Mouse (Mus musculus) megakaryocyte-erythroid progenitor cell, adult 5-6 weeks (primary cell): ENCODE measurements around the gene Plch2. TPM values are rescaled to one million over a fixed set of nuclear protein-coding genes. Genes with fewer than 3 reads are reported as not detected.
A peak's percentile ranks its signal among the peaks of the same experiment; 100 is the strongest.

Experiments used
- ATAC-seq: replicated peaks from 2 replicates; pipeline ENCODE4 v1.8.0; 2016; ENCODE audit warnings: mild to moderate bottlenecking, inconsistent platforms; ENCODE audit not compliant: severe bottlenecking, poor library complexity, low FRiP score, low TSS enrichment
- total RNA-seq, 2 experiments: library from RNA; stranded (forward) in 1 of 2; stranded (reverse) in 1 of 2; fragments of 200-1000, 215-1000 nt in 1 of 2; fragments of >200 nt in 1 of 2; fragmentation: Nextera tagmentation in 1 of 2; gene quantifications; 2 replicates each; pipeline ENCODE4 v1.2.3; 2014 to 2017

Plch2 gene
- total RNA-seq, 2 experiments from 2014 or later = 0.33 TPM; not detected in 1

DNA sequence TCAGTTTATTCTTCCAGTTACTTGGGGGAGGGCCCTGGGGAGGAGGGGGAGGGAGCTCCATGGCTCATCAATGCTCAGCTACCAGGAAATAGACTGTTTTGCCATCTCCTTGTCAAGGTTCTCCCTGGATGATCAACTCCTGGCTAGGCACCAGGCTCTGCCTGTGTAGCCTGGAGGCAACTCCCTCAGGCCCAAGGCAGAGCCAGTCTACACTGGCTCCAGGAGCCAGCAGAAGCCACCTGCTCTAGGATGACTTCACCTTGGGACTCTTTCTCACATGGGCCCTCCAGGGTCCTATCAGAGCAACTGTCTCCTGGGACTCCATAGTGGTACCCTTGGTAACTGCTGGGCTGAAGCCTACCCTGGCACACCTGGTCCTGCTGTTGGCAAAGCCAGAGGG, 48.5 kb downstream of the Plch2 start:
- no peak for ATAC-seq

DNA sequence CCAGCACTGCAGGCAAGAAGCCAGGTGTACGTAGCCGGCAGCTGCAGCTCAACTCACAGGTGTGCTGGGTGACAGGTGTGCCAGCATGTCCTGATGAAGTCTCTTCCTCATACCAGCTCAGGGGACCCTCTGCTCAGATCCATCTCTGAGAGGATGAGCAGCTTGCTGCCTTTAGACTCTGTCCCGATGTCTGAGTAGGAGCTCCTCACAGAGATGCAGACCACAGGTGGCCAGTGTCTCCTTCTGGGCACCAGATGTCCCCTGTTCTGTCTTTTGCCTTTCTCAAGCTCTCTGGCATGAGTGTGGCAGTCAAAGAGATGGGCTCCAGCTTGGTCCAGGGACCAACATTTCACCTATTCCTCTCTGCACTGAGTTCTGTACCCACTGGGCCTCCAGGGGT, 48.9 kb downstream of the Plch2 start:
- no peak for ATAC-seq

DNA sequence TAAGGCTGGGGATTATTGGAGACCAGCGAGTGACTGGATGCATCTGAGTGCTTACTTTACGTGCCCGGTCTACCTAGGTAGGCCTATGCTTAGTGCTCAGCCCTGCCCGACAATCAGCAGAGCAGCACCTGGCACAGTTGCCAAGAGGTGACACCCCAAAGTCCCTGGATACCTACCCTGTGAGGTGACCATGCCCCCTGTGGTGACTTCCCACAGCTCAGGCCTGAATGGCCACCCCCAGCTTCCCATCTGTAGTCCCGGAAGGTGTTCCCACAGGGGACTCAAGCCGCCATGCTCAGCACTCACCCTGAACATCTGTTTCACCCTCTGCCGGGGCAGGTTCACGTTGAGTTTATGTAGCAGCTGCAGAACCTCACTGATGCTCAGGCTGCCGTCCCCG, 50.3 kb downstream of the Plch2 start:
- ATAC-seq = no peak

DNA sequence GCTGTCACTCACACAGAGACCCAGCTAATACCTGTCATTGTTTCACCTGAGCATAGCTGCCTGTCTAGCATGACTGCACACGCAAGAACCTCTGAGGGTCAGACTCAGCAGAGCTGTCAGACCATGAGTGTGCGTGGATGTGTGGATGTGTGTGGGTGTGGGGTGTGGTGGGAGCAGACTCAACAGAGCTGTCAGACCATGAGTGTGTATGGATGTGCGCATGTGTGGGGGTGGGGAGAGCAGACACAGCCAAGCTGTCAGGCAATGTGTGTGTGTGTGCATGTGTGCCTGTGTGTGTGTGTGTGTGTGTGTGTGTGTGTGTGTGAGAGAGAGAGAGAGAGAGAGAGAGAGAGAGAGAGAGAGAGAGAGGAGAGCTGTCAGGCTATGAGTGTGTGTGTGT, 51.3 kb downstream of the Plch2 start:
- no peak for ATAC-seq

DNA sequence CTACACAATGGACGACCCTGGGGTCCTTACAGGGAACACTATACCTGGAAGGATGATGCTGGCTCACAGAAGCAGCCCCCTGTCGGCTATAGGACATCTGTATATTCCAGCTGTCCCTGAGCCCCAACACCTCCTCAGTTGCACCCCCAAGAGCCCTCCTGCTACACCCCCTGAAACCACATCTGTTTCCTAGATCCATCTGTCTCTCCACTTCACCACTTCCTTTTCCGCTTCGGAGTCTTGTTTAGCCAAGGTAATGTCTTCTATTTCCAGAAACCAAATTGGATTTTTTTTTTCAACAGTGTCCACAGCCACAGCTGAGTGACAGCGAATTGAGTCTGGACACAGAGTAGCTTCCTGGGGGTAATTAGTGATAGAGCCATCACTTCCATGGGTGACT, 57.2 kb downstream of the Plch2 start:
- no peak for ATAC-seq

DNA sequence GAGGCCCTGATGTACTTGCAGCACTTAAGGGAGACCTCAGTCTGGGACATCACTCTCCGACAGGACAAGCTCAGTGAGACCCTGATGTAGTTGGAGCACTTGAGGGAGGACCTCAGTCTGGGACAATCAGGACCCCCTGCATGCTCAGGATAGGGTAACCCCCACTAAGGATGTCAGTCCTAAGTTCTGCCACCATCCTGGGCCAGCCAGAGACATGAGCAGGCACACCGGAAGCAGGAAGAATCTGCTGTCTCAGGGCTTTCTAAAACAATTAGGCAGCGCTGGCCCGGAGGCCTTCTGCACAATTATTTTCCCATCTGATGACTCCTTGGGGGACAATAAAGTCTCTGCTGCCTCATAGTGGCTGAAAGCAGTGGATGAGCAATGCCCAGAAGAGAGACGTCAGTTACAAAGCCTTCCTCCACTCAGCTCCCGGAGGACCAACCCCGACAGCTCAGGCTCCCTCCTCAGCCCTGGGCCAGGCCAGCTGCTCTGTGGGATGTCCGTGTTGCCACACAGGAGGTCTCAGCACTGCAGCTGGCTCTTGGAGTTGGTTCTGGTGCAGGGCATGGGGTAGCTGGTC, 59.9 kb downstream of the Plch2 start:
- ATAC-seq = no peak

DNA sequence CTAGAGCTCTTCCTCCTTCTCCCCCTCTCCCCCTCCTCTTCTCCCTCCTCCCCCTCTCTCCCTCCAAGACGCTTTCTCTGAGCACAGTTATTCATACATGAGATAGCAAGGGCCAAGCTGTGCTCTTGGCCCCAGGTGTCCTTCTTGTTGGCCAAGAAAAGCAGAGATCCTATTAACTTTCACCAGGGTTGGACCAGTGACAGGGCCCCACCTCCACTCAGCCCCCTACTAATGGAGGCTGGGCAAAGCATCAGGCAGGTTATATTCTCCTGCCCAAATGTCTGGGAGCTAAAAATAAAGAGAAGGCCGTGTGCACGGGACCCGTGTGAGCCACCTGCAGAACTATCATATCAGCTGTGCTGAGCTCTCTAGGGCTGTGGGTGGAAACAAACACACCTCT, 61.7 kb downstream of the Plch2 start:
- no peak for ATAC-seq

DNA sequence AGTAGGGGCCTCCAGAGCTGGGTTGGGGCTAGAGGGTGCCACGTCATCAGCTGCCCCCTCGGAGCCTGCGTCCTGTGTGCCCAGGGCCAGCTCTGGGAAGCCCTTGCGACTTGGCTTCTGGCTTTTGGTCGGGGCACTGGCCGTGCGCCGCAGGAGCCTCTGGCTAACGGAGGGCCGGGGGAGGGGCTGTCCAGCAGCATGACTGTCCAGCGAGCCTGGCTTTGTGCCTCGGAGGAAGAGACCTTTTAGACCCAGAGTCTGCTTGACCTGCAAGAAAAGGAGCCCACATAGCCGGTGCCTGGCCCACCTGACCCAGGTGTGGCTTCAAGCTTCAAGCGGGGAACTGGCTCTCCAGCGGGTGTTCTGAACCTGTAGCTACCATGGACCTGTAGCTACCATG, 69.8 kb downstream of the Plch2 start:
- ATAC-seq = no peak

DNA sequence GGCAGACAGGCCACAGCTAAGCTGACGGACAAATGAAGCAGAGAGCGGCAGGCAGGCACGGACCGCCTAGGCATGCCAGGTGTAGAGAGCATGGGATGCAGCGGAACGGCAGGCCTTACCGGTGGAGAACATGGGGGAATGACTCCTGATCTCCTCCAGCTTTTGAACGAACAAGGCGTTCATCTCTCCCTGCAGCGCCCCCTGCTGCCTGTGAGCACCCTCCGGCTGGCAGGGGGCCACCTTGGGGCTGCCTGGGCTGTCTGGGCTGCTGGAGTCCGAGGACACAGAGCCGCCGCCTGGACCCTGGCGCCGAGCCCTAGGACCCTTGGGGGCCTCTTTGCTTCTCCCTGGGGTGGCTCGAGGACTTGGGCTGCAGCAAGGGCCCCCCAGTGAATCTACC, 70.5 kb downstream of the Plch2 start:
- peak; percentile 51 for ATAC-seq

DNA sequence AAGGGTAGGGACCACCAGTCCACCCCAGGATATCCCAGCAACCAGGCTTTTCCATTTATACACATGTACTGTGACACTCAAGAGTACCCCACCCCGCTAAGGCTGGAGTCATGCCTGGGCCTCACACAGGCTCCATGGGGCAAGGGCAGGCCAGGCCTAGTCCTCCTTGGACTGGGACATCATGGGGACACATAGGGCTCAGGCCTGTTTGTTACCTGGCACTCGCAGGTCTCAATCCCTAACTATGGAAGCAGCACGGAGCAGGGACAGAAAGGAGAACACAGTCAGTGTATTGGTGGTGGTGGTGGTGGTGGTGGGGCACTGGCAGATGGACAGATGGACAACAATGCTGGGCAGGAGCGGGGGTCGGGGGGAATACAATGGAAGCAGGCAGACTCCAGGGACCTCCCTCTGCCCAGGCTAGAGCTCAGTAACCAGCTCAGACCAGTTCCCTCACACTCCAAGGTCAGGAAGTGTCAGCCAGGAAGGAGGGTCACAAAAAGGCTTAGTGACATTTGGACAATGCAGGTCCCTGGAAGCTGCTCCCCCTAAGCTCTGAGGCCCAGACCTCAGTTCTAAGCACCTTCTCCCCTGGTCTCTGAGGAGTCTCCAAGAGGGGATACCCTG, 71.3 kb downstream of the Plch2 start:
- ATAC-seq = no peak

DNA sequence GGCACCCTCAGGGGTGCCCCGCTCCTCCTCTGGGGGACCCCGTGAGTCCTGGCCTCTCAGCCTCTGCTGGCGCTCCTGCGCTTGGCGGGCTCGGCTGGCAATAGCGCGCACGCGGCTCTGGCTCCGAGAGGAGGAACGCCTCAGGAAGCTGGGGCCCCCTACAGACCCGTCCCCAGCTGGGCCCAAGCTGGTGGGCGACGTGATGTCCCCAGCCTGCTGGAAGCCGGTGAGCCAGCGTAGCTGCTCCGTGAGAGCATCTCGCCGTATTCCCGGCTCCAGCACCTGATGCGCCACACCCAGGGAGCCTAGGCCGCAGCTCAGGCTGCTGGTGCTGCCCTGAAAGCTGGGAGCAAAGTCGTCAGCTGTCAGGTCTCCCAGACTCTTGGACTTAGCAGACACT, 72.8 kb downstream of the Plch2 start:
- ATAC-seq = no peak

DNA sequence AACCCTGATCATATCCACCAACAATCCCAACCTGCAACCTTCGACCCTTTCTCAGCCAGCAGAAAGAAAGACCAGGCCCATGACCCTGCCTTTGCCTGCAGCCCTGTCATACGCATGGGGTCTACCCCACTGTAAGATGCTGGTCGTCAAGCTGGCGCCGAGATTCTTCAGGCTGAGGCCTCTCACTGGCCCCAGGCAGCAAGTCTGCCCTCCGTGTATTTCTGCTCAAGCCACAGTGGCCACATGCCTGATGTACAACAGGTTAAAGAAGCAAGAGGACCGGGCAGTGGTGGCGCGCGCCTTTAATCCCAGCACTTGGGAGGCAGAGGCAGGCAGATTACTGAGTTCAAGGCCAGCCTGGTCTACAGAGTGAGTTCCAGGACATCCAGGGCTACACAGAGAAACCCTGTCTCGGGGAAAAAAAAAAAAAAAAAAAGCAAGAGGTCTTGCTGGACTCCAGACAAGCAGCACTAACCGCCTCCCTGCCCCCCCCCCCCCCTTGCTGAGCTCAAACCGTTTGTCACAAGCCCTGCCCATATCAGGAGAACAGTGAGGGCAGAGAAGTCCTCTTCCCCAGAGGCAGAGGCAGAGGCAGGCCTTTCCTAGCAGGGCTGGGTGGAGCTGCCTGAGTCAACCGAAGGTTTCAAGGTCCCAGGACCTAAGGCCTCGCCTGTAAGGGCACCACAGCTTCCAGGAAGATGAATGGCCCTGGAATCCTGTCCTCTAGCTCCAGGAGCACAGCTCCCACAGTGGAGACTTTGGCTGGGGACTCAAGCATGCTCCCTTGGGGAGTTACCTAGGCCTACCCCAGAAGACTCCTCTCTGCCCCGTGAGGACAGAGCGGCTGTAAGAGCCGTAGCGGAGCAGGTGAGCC, 74.1 kb downstream of the Plch2 start:
- 0 out of 2 replicates have a peak, but pooled peaks have one; percentile 24 for ATAC-seq

DNA sequence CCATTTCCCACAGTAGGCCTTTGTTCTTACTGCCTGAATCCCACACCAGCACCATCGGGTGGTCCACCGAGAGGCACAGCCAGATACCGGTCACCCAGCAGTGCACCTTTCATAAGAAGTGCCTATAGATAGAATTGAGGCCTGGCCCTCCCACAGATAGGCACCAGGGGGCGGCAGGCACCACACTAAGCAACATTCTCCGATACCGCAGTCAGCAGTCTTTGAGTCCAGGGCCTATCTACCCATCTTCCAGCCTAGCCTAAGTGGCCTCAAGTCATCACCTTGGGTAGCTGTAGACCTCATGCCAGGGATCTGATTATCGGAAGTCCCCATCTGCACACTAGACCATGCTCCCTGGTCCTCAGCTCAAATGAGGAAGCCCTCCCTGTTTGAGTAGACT, 75.1 kb downstream of the Plch2 start:
- peak; percentile 75 for ATAC-seq

DNA sequence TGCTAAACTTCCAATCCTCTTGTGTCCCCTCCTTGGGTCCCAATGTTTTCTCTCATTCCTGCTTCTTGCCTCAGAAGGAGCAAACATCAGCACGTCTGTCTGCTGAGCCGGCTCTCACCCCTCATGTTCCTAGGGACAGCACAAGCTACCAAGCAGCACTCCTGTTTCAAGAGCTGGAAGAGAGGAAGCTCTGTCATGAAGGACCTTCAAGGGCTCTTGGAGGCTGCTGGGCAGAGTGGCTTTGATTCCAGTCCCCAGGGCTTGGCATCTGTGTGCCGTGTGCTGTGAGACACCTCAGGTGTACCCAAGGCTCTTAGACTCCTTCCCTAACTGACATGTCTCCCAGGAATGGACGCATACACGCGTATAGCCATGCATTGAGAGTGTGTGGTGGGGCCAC, 75.5 kb downstream of the Plch2 start:
- ATAC-seq = peak; percentile 1; the same call in 1 of the 2 replicates

DNA sequence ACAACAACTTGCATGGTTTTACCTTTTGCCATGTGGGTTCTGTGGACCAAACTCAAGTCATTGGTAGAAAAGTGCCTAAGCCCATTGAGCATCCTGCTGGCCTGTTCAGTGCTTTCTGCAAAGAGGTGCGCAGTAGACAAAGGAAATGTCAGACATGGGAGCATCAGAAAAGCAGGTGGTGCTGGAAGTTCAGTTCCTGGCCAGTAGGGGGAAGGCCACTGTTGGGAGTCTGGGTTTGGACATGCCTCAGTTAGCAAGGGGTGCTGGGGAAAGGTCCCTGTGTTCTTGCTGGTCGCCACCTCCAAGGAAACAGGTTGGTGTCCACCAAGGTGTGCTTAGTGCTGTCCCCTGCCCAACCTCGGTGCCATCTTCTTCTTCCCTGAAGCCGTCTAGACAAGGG, 76.5 kb downstream of the Plch2 start:
- no peak for ATAC-seq

DNA sequence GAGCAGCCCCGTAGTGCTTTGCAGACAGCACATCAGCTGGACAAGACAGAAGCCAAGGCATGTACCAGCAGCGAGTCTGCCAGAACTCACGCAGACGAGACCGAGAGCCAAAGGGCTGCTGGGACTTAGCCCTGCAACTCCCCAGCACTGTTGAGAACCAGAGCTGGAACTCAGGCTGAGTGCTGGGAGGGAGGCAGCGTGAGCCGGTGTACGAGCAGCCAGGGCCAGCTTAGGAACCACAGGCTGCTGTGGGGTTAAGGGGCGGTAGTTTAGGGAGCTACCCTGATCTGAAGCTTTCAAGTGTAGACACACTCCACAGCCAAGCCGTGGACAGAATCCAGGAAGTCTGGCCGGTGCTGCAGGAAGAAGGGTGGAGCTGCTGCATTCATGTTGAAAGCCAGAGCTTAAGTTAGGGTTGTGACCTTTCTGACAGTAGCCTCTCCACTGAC, 82.4 kb downstream of the Plch2 start:
- no peak for ATAC-seq

DNA sequence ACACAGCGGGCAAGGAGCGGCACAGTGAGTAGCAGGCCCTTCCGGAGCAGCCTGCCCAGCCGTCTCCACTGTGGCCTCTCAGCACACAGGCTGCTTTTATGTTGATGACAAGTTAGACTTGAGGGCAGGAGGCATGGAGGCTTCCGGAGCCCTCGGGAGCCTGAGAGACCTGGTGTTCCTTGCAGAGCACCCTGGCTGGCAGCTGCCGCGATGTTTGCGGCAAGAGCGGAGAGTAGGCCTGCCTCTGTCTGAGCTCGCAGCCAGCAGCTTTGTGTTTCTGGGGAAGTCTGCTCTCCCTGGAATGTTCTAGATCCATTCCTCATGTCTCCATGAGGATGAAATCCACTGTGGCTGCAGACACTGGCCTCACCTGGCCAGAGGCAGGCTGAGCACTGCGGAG, 84.0 kb downstream of the Plch2 start:
- ATAC-seq = no peak

DNA sequence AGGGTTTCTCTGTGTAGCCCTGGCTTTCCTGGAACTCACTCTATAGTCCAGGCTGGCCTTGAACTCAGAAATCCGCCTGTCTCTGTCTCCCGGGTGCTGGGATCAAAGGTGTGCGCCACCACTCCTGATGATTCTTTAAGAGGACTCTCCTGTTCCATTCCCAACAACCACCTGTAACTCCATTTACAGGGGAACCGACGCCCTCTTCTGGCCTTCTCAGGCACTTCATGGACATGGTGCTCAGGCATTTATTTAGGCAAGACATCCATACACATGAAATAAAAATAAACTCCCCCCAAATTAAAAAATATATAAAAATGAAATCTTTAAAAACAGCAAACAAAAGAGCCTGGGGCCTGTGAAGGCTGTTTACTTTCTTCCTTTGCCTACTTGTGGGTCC, 89.4 kb downstream of the Plch2 start:
- ATAC-seq = no peak

DNA sequence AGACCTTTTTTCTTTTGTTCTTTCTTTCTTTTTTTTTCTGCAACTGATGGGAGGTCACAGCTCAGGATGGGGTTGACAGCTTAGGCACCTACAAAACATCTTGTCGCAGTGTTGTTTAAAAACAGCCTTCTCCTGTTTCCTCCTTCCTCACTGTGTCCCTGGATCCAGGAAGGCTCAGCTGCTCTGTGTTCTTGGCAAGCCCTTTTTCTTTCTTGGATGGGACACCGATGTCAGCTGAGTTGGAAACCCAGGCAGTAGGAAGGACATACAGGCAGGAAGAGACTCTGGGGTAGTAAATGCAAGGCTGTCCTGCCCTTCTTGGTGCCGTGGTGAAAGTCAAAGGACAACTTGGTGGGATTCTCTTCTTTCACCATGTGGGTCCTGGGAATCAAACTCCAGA, 90.7 kb downstream of the Plch2 start:
- no peak for ATAC-seq

DNA sequence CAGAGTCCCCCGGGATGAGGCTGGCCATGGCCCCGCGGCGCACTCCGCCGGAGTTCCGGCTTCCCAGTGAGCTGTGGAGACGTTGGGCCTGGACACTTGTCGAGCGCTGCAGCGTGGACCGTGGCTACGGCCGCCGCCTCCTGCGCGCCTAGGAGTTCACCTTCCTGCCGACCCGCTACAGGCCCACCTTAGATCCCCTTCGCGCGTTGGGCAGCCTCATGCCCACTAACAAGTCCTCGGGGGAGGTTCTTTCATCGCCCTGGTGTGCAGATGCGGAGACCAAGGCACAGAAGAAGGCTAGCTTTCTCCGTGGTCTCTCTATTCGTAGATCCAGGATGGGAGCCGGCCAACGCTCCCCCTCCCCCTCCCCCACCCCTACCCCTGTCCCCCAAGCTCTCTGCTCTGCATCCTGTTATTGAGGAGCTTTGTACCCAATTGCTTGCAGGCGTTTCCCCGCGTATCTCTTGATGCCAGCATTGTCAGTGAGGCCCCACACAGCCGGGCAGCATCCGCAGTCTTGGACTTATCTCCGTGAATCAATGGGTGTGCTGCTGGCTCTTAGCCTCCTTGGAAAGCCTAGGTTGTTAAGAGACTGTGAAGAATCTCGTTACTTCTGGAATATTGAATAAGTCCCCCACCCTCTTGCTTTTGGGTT, 91.9 kb downstream of the Plch2 start:
- ATAC-seq = peak; percentile 71
